Mouse (Mus musculus): ENCODE data around the gene Ppp2r5e.

GRCm38 (mm10) chr12:75450011-75450410 is 146.0 kb downstream of the Ppp2r5e start:
- TF ChIP-seq GATA1 (IDR thresholded peaks at IDR 0.05; ENCODE audit: borderline replicate concordance, low read length) (no peak), FLI1 (IDR thresholded peaks at IDR 0.05; ENCODE audit: low read length) (no peak)
